Mouse (Mus musculus) monocyte, adult 59 days (primary cell): ENCODE data around the gene Vegfb. TPM values are rescaled to one million over a fixed set of nuclear protein-coding genes. Genes with fewer than 3 reads are reported as not detected.

Source experiments
- total RNA-seq, 2 experiments: library from RNA; stranded (reverse); gene quantifications; one replicate each; pipeline ENCODE4 v1.2.4; 2023

Vegfb gene
- 10 to 100 TPM in 1 of 2 experiments, 1 to 10 TPM in 1; 9.7 to 12.2 TPM for total RNA-seq

GRCm38 (mm10) chr19:6987061-6987903 is at the start of gene Vegfb:
Gene Vegfb, minus strand, starts transcription at chr19:6987651.

DNA sequence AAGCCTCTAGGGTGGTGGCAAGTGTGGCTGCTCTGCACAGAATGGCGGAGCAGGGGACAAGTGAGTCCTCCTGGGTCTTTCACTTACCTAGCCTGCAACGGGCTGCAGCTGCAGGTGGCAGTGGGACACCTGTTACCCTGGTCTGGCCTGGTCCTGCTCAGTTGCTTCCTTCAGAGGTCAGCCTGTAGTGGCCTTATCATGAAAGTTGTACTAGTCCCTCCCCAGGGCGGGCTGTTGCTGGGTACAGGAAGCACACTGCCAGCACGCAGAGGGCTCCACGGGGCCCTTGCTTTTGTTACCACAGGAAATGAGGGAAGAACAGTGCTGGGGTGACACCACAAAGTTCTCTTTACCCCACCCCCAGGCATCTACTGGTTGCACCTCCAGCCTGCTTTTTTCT is 31.7 kb upstream of the Vegfb start, which contains the start of gene Fermt3:
Fermt3 (minus strand) TSS at position 279 of the 400 bp plus-strand sequence.

GRCm38 (mm10) chr19:6996006-6996405 is 8.6 kb upstream of the Vegfb start, which contains the start of the genes Nudt22 and Trpt1:
Gene Nudt22, minus strand, starts transcription at chr19:6996117.
Gene Trpt1, plus strand, starts transcription at chr19:6996131.

GRCm38 (mm10) chr19:6992011-6992858 is 4.8 kb upstream of the Vegfb start, which contains the start of gene Dnajc4:
Gene Dnajc4, minus strand, starts transcription at chr19:6992572.

GRCm38 (mm10) chr19:6980381-6981093 is 6.9 kb downstream of the Vegfb start, which contains the start of gene Fkbp2:
Gene Fkbp2, minus strand, starts transcription at chr19:6980501.

DNA sequence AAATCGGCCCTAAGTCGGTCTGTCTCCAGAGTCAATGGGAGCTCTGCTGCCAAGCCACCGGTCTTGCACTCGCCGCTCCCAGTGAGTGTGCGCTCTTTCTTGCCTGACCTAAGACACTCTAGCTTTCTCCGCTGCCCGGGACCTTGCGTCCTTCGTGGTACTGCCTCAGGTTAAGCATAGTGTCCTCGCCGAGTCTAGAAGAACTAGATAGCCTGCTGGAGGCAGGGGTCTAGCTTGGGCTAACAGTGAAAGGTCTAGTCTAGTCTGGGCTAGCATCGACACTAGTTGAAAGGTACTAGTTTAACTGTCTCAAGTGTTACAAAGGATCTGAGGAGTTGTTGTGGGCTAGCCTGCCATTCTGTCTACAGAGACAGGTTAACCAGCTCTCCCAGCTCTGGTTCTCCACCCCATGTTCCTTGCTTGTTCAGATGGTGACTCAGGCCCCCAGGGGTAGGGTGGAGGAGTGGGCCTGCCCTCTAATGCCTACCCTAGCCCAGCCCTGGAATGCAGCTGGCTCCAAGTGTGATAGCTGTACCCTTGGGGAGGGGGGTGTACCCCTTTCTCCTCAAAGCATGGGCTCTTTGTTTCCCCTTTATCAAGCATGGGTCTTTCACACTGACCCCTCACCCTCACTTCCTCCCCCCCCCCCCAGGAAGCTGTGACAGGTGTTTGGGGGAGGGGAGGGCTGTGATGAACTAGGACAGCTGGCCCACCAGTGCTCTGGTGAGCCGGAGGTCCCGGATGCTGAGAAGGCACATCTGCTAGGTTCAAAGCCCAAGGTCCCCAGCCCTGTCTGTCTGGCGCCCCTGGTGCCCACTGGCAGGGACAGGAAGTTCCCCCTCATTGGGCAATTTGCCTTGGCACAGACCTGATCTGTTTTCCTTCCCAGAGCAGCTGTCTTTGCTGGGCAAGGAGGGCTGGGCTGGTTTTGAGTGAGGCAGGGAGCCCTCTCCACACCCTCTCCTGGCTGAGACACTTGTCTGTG is 11.6 kb downstream of the Vegfb start, which contains the start of gene Plcb3:
Plcb3 (minus strand) TSS at position 934 of the 985 bp plus-strand sequence.

GRCm38 (mm10) chr19:6974211-6975205 is 12.9 kb downstream of the Vegfb start, which contains the start of gene Ppp1r14b:
Gene Ppp1r14b, plus strand, starts transcription at chr19:6974968.

DNA sequence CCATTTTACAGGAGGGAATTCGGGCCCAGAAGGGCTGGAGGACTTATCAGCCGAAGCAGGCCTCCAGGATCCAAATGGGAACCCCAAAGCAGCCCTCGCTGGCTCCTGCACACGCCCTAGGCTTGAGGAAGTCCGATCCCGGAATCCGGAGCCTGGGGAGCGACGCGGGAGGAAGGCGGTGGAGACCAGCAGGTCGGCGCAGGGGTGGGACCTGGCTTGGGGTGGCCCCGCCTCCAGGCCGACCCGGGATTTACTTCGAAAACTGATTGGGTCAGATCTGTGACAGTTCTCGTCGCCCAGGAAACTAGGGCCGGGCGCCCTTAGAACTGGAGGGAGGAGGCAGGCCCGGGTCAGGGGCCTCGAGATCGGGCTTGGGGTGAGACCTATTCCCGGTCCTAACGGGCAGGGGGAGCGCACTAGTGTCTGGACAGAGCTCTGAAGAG is 45.2 kb downstream of the Vegfb start, which contains the start of gene Gpr137:
Gpr137 (minus strand) TSS at position 232 of the 443 bp plus-strand sequence.

GRCm38 (mm10) chr19:6941372-6942248 is 45.8 kb downstream of the Vegfb start, which contains the start of gene Bad:
Gene Bad, plus strand, starts transcription at chr19:6941861.

DNA sequence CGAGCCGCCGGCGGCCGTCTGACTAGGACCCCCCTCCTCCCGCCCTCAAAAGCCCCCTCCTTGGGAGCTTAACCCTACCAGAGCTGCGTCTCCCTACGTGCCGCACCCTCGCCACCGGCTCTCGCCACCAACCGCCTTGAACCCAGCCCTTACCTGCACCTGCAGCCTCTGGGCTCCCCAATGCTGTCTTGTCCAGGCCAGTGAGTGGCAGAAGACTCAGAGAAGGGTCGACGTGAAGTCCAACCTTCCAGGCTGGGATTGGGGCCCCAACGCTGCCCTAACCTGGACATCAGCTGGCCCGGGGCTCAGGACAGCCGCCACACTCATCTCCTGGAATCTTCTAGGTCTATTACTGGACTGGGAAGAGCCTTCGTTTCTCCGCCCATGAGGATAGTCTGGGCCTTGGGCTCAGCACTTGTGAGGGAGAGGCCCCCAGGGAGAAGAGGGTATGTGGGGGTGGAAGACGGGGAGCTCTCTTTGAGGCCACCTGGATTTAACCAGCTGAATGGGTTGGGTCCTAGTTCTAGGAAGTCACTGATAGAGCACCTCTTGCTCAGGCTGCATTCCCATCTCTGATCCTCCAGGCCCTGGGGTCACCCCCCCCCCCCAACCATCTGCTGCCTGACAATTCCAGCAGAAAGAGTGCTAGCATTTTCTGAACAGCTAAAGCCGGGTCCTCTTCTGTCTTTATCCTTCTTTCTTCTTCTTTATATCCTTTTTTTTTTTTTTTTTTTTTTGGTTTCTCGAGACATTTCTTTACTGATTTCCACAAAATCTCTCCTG is 53.1 kb downstream of the Vegfb start, which contains the start of gene Kcnk4:
Kcnk4 (minus strand) TSS at position 321 of the 783 bp plus-strand sequence.

Other genes with a start within 250 kb of the Vegfb start
- gene Rps6ka4, start 147.0 kb downstream of the Vegfb start, total RNA-seq, result 10 to 100 TPM; 44.6 to 47.2 TPM
- 100 to 1,000 TPM in 1 of 2 experiments, 10 to 100 TPM in 1; 90.6 to 102 TPM for gene Ccdc88b, start 129.4 kb downstream of the Vegfb start, total RNA-seq
- 100 to 1,000 TPM; 148 to 158 TPM for gene Trmt112, start 78.0 kb downstream of the Vegfb start, total RNA-seq
- gene Prdx5, start 77.5 kb downstream of the Vegfb start, total RNA-seq, result 100 to 1,000 TPM; 664 to 666 TPM
- gene Esrra, start 65.8 kb downstream of the Vegfb start, total RNA-seq, result 10 to 100 TPM; 51.8 to 51.9 TPM
- gene Catsperz, start 62.3 kb downstream of the Vegfb start, total RNA-seq, result not detected
- not detected for gene Kcnk4, start 53.1 kb downstream of the Vegfb start, total RNA-seq
- gene Bad, start 45.8 kb downstream of the Vegfb start, total RNA-seq, result 10 to 100 TPM; 23.4 to 30.4 TPM
- gene Gpr137, start 45.2 kb downstream of the Vegfb start, total RNA-seq, result 10 to 100 TPM; 29.9 to 30.8 TPM
- 10 to 100 TPM; 54.6 to 62.8 TPM for gene Ppp1r14b, start 12.7 kb downstream of the Vegfb start, total RNA-seq
- gene Plcb3, start 11.2 kb downstream of the Vegfb start, total RNA-seq, result 10 to 100 TPM; 33.4 to 35.2 TPM
- 10 to 100 TPM; 46.1 to 59.4 TPM for gene Fkbp2, start 7.2 kb downstream of the Vegfb start, total RNA-seq
- 10 to 100 TPM; 22.5 to 25.3 TPM for gene Dnajc4, start 4.9 kb upstream of the Vegfb start, total RNA-seq
- 10 to 100 TPM; 11.1 to 16.9 TPM for gene Nudt22, start 8.5 kb upstream of the Vegfb start, total RNA-seq
- gene Trpt1, start 8.5 kb upstream of the Vegfb start, total RNA-seq, result 1 to 10 TPM; 1.4 to 1.9 TPM
- 100 to 1,000 TPM; 282 to 286 TPM for gene Fermt3, start 31.8 kb upstream of the Vegfb start, total RNA-seq
- 10 to 100 TPM; 61.2 to 64.6 TPM for gene Stip1, start 52.3 kb upstream of the Vegfb start, total RNA-seq
- 1 to 10 TPM; 6.4 to 8.0 TPM for gene Macrod1, start 69.2 kb upstream of the Vegfb start, total RNA-seq
- not detected for gene Flrt1, start 118.1 kb upstream of the Vegfb start, total RNA-seq
- 10 to 100 TPM; 77.9 to 92.2 TPM for gene Otub1, start 218.7 kb upstream of the Vegfb start, total RNA-seq
- gene Cox8a, start 230.0 kb upstream of the Vegfb start, total RNA-seq, result 100 to 1,000 TPM; 337 to 344 TPM